Mouse (Mus musculus): ENCODE results near the gene Ch25h. TPM values are rescaled to one million over a fixed set of nuclear protein-coding genes. Genes with fewer than 3 reads are reported as not detected.

Gene Ch25h
- polyA plus RNA-seq, 1 experiment from 2014 or later, result 0.43 TPM

DNA sequence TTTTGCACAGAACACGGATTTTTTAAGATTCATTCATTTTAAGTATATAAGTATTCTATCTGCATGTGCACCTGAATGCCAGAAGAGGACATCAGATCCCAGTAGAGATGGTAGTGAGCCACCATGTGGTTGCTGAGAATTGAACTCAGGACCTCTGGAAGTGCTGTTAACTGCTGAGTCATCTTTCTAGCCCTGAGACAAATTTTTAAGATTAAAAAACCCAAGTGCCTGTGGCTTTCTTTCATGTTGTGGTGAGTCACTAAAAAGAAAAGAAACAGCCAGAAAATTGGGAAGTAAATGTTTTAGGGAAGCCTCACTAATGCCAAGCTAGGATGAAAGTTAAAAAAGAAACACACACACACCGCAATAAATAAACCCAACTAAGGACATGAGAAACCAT, 3.3 kb downstream of the Ch25h start:
- no peak for TF ChIP-seq CTCF (IDR thresholded peaks at IDR 0.05; ENCODE audit: low read depth)
- Histone ChIP-seq H3K36me3 (ENCODE audit: insufficient read depth) (no peaks in the 10 kb centered on the region), H3K9me3 (ENCODE audit: low read depth, low read length) (no peaks in the 10 kb centered on the region), H3K4me1 (ENCODE audit: insufficient read depth) (peaks cover 7% of the 10 kb centered on the region; the same call in 1 of the 2 replicates), H3K27me3 (ENCODE audit: insufficient read depth, low read length) (peaks cover 18% of the 10 kb centered on the region), H3K4me3 (ENCODE audit: low read depth, low read length) (no peak overlapping the region), H3K27ac (ENCODE audit: low read depth) (no peak overlapping the region), H3K9ac (no peak overlapping the region), H3K4me2 (no peak overlapping the region)
- DNase-seq (no peak), ATAC-seq (ENCODE audit: insufficient read depth) (no peak)
- WGBS, result 73% methylated on average over 2 of the region's 2 CpGs

DNA sequence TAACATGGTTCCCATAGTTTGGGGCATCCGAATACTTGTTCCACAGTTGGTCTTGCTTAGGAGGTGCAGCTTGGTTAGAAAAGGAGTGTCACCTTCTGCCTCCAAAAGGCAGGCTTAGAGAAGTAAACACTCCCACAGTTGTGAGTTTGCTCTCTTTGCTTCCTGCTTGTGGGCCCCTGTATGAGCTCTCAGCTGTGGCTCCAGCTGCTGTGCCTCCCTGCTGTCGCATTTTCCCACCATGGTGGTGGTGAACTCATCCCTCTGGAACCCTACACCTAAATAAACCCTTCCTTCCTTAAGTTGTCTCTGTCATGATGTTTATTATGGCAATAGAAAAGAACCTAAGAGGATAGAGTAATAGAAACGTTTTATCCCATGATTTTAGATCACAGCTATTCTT, 6.2 kb downstream of the Ch25h start:
- Histone ChIP-seq H3K9me3 (ENCODE audit: low read depth, low read length) (no peaks in the 10 kb centered on the region), H3K9ac (no peak overlapping the region), H3K4me2 (no peak overlapping the region), H3K4me1 (ENCODE audit: insufficient read depth) (no peaks in the 10 kb centered on the region), H3K4me3 (ENCODE audit: low read depth, low read length) (no peak overlapping the region), H3K36me3 (ENCODE audit: insufficient read depth) (no peaks in the 10 kb centered on the region), H3K27me3 (ENCODE audit: insufficient read depth, low read length) (peaks cover under 1% of the 10 kb centered on the region; the same call in 1 of the 2 replicates), H3K27ac (ENCODE audit: low read depth) (no peak overlapping the region)
- TF ChIP-seq CTCF (IDR thresholded peaks at IDR 0.05; ENCODE audit: low read depth), result no peak
- WGBS, result 24% methylated on average over 3 of the region's 3 CpGs
- ATAC-seq (ENCODE audit: insufficient read depth) (no peak), DNase-seq (no peak)

DNA sequence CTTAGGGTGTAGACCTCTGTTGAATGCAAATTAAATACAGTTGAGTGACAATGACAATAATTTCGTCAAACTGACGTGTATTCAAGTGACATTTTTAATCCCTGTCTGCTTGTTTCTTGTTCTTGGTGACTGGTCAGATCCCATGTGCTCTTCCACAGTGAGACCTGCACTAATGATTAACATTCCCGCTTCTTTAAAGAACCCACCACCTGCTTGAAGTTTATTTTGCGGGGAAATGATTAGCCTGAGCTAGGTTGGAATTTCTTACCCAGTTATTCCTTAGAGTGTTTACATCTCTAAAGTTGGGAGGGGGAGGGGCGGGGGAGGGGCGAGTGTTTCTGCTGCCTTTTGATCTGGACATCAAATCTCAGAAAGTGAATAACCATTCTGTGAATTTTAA, 6.7 kb downstream of the Ch25h start:
- DNase-seq, result no peak
- 35% methylated on average over 6 of the region's 6 CpGs for WGBS
- no peak for TF ChIP-seq CTCF (IDR thresholded peaks at IDR 0.05; ENCODE audit: low read depth)
- Histone ChIP-seq H3K27me3 (ENCODE audit: insufficient read depth, low read length) (no peaks in the 10 kb centered on the region), H3K4me3 (ENCODE audit: low read depth, low read length) (no peak overlapping the region), H3K9me3 (ENCODE audit: low read depth, low read length) (no peaks in the 10 kb centered on the region), H3K4me2 (no peak overlapping the region), H3K4me1 (ENCODE audit: insufficient read depth) (no peaks in the 10 kb centered on the region), H3K27ac (ENCODE audit: low read depth) (no peak overlapping the region), H3K36me3 (ENCODE audit: insufficient read depth) (no peaks in the 10 kb centered on the region), H3K9ac (no peak overlapping the region)
- ATAC-seq (ENCODE audit: insufficient read depth), result no peak

DNA sequence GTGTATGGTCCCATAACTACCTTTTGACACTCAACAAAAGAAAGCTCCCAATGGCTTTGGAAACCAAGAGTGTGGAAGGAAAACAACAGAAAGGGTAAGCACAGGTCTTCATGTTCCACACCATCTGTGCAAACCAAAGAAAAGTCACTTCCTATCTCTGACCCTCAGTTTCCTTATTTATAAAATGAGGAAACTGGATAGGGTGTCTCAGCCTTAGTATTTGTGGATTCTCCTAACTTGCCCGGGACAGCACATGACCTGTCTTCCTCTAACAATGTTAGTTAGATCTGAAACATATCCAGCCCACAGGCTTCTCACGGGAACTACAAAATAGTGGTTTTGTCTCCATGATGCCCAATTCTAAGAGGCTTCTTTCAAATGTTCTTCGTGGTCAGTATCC, 10.5 kb downstream of the Ch25h start:
- peak; percentile 18 for DNase-seq

DNA sequence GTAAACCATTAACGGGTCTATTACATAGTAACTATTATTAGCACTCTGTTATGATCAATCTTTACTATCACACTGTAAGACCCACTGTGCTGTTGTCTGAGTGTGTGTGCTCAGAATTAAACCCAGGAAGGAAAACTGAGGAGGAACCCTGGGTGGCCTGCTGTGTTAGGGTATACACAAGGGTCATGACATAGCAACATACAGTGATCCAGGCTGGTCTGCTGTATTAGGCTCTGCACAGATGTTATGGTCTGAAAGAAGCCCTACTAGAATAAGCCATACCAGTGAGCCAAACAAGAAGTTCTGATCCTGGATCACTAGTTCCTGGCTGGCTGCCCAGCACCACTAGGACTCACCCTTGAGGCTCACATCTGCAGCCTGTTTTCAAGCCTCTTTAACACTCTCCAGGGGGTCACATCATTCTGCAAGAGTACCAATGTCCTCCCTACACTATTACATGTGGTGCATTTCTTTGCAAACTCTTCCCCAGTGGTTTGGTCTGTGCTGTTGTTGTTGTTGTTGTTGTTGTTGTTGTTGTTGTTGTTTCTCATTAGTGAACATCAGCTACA, 13.4 kb downstream of the Ch25h start:
- peak; percentile 20 for DNase-seq
- no peaks in the 10 kb centered on the region for H3K36me3 ChIP-seq (ENCODE audit: insufficient read depth)
- H3K9ac ChIP-seq, result no peak overlapping the region
- no peak overlapping the region for H3K4me2 ChIP-seq
- ATAC-seq (ENCODE audit: insufficient read depth), result no peak
- no peaks in the 10 kb centered on the region for H3K27me3 ChIP-seq (ENCODE audit: insufficient read depth, low read length)
- H3K4me1 ChIP-seq (ENCODE audit: insufficient read depth), result no peaks in the 10 kb centered on the region
- H3K4me3 ChIP-seq (ENCODE audit: low read depth, low read length), result no peak overlapping the region
- no peaks in the 10 kb centered on the region for H3K9me3 ChIP-seq (ENCODE audit: low read depth, low read length)
- WGBS, result 70% methylated on average over 1 of the region's 1 CpGs
- H3K27ac ChIP-seq (ENCODE audit: low read depth), result no peak overlapping the region
- TF ChIP-seq CTCF (IDR thresholded peaks at IDR 0.05; ENCODE audit: low read depth), result no peak

More for the DNA sequence above, 10.5 kb downstream of the Ch25h start:
- no peak for ATAC-seq (ENCODE audit: insufficient read depth)
- Histone ChIP-seq H3K4me2 (no peak overlapping the region), H3K27ac (ENCODE audit: low read depth) (no peak overlapping the region), H3K9me3 (ENCODE audit: low read depth, low read length) (no peaks in the 10 kb centered on the region), H3K4me3 (ENCODE audit: low read depth, low read length) (no peak overlapping the region), H3K4me1 (ENCODE audit: insufficient read depth) (no peaks in the 10 kb centered on the region), H3K27me3 (ENCODE audit: insufficient read depth, low read length) (no peaks in the 10 kb centered on the region), H3K9ac (no peak overlapping the region), H3K36me3 (ENCODE audit: insufficient read depth) (no peaks in the 10 kb centered on the region)
- 69% methylated on average over 3 of the region's 3 CpGs for WGBS
- no peak for TF ChIP-seq CTCF (IDR thresholded peaks at IDR 0.05; ENCODE audit: low read depth)

DNA sequence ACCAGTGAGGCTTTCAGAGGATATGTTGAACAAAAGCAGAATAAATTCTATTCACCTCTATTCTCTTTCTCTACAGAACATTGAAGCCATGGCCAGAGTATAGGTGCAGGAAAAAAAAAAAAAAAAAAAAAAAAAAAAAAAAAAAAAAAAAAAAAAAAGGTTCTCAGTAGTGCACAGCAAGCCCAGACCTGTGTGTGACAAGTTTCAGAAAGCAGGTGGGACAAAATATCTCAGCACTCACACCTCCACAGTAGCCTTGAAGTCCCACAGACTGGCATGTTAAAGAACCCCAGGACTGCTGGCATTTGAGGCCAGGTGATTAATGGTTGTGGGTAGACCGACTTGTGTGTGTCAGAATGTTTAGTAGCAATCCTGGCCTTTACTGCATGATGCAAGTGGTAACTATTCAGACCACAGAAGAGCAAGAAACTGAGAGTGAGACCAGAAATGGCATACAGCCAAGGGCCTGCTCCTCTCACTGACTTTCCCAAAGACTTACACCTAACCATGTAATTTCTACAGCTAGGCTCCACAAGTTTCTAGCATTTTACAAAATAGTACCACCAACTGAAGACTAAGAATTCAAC, 24.1 kb downstream of the Ch25h start:
- peak; percentile 15 for DNase-seq
- H3K9me3 ChIP-seq (ENCODE audit: low read depth, low read length), result no peaks in the 10 kb centered on the region
- peaks cover 3% of the 10 kb centered on the region; the same call in 1 of the 2 replicates for H3K4me1 ChIP-seq (ENCODE audit: insufficient read depth)
- no peak for ATAC-seq (ENCODE audit: insufficient read depth)
- no peak overlapping the region for H3K9ac ChIP-seq
- no peaks in the 10 kb centered on the region for H3K27me3 ChIP-seq (ENCODE audit: insufficient read depth, low read length)
- TF ChIP-seq CTCF (IDR thresholded peaks at IDR 0.05; ENCODE audit: low read depth), result no peak
- H3K36me3 ChIP-seq (ENCODE audit: insufficient read depth), result no peaks in the 10 kb centered on the region
- H3K4me3 ChIP-seq (ENCODE audit: low read depth, low read length), result no peak overlapping the region
- no peak overlapping the region for H3K27ac ChIP-seq (ENCODE audit: low read depth)
- H3K4me2 ChIP-seq, result no peak overlapping the region
- WGBS, result 39% methylated on average over 1 of the region's 1 CpGs

DNA sequence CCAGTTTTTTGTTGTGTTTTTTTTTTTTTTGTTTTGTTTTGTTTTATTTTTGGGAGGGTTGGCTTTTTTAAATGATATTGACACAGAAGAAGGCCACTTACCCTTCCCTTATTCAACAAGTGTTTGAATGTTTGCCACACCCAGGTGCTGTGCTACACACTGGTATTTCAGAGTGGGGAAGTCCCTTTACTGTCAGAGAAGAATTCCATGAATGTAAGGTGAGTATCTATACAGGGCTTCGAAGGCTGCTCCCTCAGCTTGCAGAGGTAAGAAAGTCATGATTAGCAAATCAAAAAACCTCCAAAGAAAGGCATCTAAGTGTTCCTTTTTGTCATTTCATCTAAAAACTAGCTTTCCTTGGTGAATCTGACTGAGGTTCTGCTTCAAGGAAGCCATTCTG, 26.1 kb downstream of the Ch25h start:
- H3K27me3 ChIP-seq (ENCODE audit: insufficient read depth, low read length), result no peaks in the 10 kb centered on the region
- no peak overlapping the region for H3K9ac ChIP-seq
- no peak overlapping the region for H3K4me2 ChIP-seq
- ATAC-seq (ENCODE audit: insufficient read depth) (no peak), DNase-seq (no peak)
- H3K27ac ChIP-seq (ENCODE audit: low read depth), result no peak overlapping the region
- no peak overlapping the region for H3K4me3 ChIP-seq (ENCODE audit: low read depth, low read length)
- WGBS, result 64% methylated on average over 1 of the region's 1 CpGs
- peaks cover 7% of the 10 kb centered on the region for H3K4me1 ChIP-seq (ENCODE audit: insufficient read depth)
- H3K36me3 ChIP-seq (ENCODE audit: insufficient read depth), result no peaks in the 10 kb centered on the region
- no peak for TF ChIP-seq CTCF (IDR thresholded peaks at IDR 0.05; ENCODE audit: low read depth)
- H3K9me3 ChIP-seq (ENCODE audit: low read depth, low read length), result no peaks in the 10 kb centered on the region

Measured in lung, embryonic 14.5 days (tissue).